Mouse (Mus musculus): ENCODE measurements around the gene Iscu. TPM values are rescaled to one million over a fixed set of nuclear protein-coding genes. Genes with fewer than 3 reads are reported as not detected.

The Iscu gene
- polyA plus RNA-seq, 1 experiment from 2014 or later, result 104 TPM

DNA sequence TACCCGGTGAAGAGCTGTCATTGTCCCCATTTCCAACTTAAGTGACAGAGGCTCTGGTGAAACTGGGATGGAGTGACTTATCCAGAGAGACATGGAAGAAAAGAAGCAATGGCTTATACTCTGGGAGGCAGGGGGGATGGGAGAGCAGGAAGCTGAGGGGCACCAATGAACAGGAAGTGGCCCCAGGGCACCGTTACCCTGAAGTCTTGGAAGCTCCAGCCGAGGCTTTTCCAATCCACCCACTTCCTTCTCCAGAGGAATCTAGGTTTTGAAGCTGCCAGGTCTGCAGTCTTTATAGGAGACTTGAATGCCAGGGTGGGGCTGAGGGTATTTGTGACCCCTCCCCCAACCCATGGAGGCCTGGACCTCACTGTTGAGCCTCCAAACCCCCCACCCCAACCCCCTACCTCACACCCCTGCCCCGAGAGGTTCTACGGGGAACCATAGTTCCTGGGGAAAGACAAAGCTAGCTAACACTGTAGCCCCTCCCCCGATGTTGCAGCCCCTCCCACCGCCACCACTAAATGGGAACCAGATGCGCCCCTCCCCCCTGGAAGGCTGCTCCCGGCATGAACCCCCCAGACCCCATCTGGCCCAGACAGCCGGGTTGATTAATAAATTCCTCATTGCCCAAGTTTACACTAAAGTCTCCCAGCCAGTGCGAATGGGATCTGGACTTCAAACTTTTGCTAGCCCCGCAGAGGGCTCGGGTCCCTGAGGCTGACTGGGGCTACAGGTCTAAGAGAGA, 24.0 kb downstream of the Iscu start:
- H3K9ac ChIP-seq, result 0 out of 2 replicates have a peak overlapping the region, but pooled peaks have one; percentile 12
- WGBS, result 6% methylated on average over 13 of the region's 13 CpGs
- H3K4me3 ChIP-seq, result no peak overlapping the region
- H3K27me3 ChIP-seq, result peaks cover 10% of the 10 kb centered on the region
- ATAC-seq, result no peak
- H3K4me1 ChIP-seq, result peaks cover 21% of the 10 kb centered on the region
- no peak overlapping the region for H3K4me2 ChIP-seq
- H3K9me3 ChIP-seq (replicated peaks), result no peaks in the 10 kb centered on the region
- no peaks in the 10 kb centered on the region for H3K36me3 ChIP-seq (ENCODE audit: poor library complexity, severe bottlenecking)
- no peak overlapping the region for H3K27ac ChIP-seq

DNA sequence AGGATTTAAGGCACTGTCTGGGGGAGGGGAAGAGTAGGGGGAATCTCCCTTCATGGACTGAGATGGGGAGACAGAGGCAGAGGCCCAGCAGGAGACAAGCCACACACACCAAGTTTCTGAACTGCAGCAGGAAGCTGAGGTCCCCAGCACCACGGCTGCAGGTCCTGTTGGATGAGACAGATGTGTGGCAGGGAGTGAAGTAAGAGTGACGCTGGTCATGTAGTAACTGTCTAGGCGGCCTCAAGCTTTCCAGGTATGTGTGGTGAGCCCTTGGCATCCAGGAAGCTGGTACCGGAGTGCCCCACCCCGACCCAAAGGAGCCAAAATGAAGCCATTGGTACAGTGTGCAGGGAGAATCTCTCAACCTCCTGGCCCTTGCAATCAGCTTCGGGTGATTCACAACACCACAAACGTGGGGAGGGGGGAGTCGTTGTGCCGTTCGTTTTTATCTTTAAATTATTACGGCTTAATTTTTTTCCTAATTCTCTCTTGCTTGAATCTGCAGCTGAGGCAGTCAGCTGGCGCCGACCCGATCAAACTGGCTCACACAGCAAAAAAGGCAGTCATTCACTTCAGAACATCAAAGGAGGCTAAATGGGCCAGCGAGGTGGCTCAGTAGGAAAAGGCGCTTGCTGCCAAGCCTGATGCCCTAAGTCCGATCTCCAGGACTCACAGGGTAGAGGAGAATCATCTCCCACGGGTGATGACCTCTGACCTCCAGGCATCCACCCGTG, 24.8 kb downstream of the Iscu start:
- Histone ChIP-seq H3K9me3 (replicated peaks) (no peaks in the 10 kb centered on the region), H3K36me3 (ENCODE audit: poor library complexity, severe bottlenecking) (no peaks in the 10 kb centered on the region), H3K4me2 (no peak overlapping the region), H3K9ac (no peak overlapping the region), H3K27me3 (peaks cover 10% of the 10 kb centered on the region), H3K4me1 (peaks cover 21% of the 10 kb centered on the region), H3K27ac (no peak overlapping the region), H3K4me3 (no peak overlapping the region)
- WGBS, result 12% methylated on average over 19 of the region's 19 CpGs
- ATAC-seq, result no peak

DNA sequence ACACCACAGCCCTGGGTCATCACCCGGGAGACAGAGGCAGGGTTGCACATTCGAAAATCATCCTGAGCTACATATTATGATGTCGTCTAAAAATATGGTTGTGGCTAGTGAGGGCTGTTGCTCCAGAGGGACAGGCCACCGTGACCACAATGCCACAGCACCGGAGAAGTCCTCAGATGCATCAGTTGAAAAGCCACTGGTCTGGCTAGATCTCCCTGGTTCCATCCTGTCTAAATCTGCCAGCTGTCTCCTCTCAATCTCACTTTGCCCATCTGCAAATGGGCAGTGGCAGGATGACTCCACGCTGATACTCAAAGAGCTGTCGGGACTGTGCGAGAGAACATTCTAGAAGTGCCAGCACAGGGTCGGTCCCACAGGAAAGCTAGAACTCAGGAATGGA, 26.0 kb downstream of the Iscu start:
- Histone ChIP-seq H3K4me3 (no peak overlapping the region), H3K27ac (no peak overlapping the region), H3K4me1 (peaks cover 21% of the 10 kb centered on the region), H3K9me3 (replicated peaks) (no peaks in the 10 kb centered on the region), H3K36me3 (ENCODE audit: poor library complexity, severe bottlenecking) (no peaks in the 10 kb centered on the region), H3K27me3 (peaks cover 10% of the 10 kb centered on the region), H3K4me2 (no peak overlapping the region), H3K9ac (no peak overlapping the region)
- WGBS, result 92% methylated on average over 9 of the region's 9 CpGs
- no peak for ATAC-seq

DNA sequence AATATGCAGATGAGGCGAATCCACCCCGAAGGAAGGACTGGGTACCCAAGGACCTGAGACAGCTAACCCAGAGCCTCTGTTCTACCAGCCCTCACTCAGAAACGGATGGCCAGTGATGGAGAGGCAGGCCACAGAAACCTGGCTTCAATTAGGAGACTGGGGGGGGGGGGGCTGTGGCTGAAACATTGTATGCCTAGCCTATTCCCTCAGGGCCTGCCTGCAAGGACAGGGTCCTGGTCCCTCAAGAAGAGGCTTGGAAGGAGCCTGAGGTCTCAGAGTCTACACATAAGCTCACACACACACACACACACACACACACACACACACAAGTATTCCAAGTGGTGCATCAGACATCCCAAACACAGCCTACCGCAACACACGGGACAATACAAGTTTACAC, 27.1 kb downstream of the Iscu start:
- no peak overlapping the region for H3K4me2 ChIP-seq
- H3K27me3 ChIP-seq, result peaks cover 10% of the 10 kb centered on the region
- peaks cover 21% of the 10 kb centered on the region for H3K4me1 ChIP-seq
- H3K9me3 ChIP-seq (replicated peaks), result no peaks in the 10 kb centered on the region
- no peaks in the 10 kb centered on the region for H3K36me3 ChIP-seq (ENCODE audit: poor library complexity, severe bottlenecking)
- H3K4me3 ChIP-seq, result no peak overlapping the region
- no peak overlapping the region; the same call in 1 of the 2 replicates for H3K27ac ChIP-seq
- ATAC-seq, result no peak
- WGBS, result 58% methylated on average over 5 of the region's 5 CpGs
- no peak overlapping the region for H3K9ac ChIP-seq

DNA sequence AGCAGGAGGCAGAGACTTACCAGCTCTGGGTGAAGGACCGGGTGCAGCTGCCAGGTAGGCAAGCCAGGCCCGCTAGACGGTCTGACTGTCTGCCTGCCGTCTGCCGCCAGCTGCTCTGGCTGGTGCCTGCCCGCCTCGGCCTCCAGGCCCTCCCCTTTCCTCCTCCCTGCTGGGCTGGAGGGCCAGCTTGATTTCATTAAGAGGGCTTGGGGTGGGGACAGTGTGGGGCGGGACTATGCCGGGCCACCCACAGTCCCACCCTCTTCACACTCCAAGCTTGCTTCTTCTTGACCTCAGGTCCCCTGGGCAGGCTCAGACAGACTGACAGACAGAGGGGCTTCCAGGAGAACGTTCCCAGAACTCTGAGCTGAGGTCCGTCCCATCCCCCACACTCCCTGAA, 27.7 kb downstream of the Iscu start, which contains the start of gene Tmem119:
Gene Tmem119 (minus strand): TSS at position 237 of the 400 bp plus-strand sequence.
- no peak within 1 kb of the TSS for H3K4me2 ChIP-seq
- no peak within 1 kb of the TSS; the same call in 1 of the 2 replicates for H3K27ac ChIP-seq
- peaks cover 21% of the 10 kb centered on the region for H3K4me1 ChIP-seq
- H3K36me3 ChIP-seq (ENCODE audit: poor library complexity, severe bottlenecking), result no peaks in the 10 kb centered on the region
- H3K4me3 ChIP-seq, result no peak within 1 kb of the TSS
- H3K9me3 ChIP-seq (replicated peaks), result no peaks in the 10 kb centered on the region
- WGBS, result 2% methylated on average over 11 of the region's 11 CpGs
- ATAC-seq, result peak; percentile 77
- H3K27me3 ChIP-seq, result peaks cover 10% of the 10 kb centered on the region
- H3K9ac ChIP-seq, result no peak within 1 kb of the TSS

DNA sequence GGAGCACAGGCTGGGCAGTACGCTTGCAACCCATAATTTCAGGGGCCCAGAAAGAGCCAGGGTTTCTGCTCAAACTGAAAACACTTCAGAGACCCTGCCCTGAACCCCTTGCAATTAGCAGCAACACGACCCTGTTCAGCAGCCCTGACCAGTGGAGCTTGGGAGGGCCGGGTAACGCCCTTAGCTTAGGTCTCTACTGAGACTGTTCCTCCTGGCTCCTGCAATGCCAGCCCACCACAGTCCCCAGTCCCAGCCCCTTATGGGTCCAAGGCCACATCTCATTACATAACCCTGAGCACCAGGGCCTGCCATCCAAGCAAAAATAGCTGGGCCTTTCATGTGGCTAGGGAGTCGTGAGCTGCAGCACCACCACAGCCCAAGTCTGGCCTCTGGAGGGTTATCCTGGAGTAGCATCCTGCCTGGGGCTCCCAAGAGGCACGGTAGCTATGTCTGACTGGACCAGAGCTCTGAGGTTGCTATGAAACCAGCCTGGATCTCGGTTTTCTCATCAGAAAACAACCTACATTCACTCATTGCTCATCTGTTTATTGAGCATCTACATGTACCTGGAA, 31.9 kb downstream of the Iscu start:
- Histone ChIP-seq H3K9ac (no peak overlapping the region), H3K4me2 (no peak overlapping the region), H3K4me3 (no peak overlapping the region), H3K36me3 (ENCODE audit: poor library complexity, severe bottlenecking) (no peaks in the 10 kb centered on the region), H3K27ac (no peak overlapping the region), H3K27me3 (0 out of 2 replicates have a peak, but pooled peaks cover 7% of the 10 kb centered on the region), H3K9me3 (replicated peaks) (no peaks in the 10 kb centered on the region), H3K4me1 (peaks cover 11% of the 10 kb centered on the region)
- 65% methylated on average over 7 of the region's 7 CpGs for WGBS
- no peak for ATAC-seq

DNA sequence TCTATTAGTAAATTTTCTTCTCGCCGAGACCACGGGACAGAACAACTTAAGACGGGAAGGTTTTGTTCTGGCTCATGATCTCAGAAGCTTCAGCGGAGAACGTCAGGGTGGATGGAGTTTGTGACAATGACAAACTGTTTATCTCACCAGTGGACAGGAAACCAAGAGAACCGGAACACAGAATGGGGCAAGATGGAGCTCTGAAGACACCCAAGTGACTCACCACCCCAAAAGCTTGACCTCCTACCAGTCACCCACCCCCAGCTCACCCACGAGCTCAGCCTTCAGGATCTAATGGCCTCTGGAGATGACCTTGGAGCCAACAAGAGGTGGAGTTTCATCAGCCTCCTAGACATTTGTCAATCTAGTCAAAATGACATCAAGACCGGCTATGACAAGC, 32.8 kb downstream of the Iscu start:
- Histone ChIP-seq H3K4me2 (no peak overlapping the region), H3K27ac (no peak overlapping the region), H3K36me3 (ENCODE audit: poor library complexity, severe bottlenecking) (no peaks in the 10 kb centered on the region), H3K9me3 (replicated peaks) (no peaks in the 10 kb centered on the region), H3K4me3 (no peak overlapping the region), H3K9ac (no peak overlapping the region), H3K27me3 (0 out of 2 replicates have a peak, but pooled peaks cover 3% of the 10 kb centered on the region), H3K4me1 (peaks cover 5% of the 10 kb centered on the region)
- WGBS, result 90% methylated on average over 9 of the region's 9 CpGs
- no peak for ATAC-seq

DNA sequence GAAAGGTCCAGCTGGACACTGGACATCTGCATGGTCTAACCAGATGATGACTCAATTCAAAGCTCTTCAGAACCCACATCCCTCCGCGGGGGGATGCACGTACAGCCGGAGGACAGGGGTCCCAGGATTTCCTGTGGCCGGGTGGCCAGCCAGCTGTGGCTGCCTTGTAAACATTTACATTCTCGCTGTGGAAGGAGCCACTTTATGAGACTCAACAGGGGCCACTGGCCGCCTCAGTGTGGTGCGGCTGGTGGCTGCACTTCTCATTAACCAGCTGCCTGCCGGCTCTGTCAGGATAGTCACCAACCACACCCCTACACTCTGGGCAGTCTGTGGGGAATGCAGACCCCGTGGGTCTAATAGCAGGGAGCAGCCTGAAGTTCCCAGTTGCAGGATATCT, 33.9 kb downstream of the Iscu start:
- Histone ChIP-seq H3K4me2 (no peak overlapping the region), H3K27ac (no peak overlapping the region), H3K27me3 (0 out of 2 replicates have a peak, but pooled peaks cover 3% of the 10 kb centered on the region), H3K9me3 (replicated peaks) (0 out of 2 replicates have a peak, but pooled peaks cover 2% of the 10 kb centered on the region), H3K9ac (no peak overlapping the region), H3K36me3 (ENCODE audit: poor library complexity, severe bottlenecking) (no peaks in the 10 kb centered on the region), H3K4me3 (no peak overlapping the region), H3K4me1 (no peaks in the 10 kb centered on the region)
- no peak for ATAC-seq
- WGBS, result 49% methylated on average over 10 of the region's 10 CpGs

DNA sequence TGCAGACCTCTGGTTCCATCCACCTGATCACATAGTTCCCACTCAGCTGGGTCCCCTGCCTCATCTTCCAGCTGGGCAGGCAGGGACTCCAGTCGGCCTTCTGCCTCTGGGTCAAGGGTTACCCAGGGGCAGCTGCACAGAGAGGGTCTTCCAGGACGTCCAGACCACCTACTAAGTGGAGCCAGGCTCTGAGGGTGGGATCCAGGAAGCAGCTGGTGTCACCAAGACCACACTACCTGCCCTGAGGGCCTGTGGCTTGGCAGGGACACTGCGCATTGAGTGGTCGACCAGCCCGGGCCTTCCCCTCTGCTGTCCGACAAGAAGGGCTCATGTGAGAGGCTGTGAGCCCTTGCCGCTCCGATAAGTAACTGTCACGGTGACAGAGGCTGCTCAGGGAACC, 35.2 kb downstream of the Iscu start:
- H3K9me3 ChIP-seq (replicated peaks), result 0 out of 2 replicates have a peak, but pooled peaks cover 4% of the 10 kb centered on the region
- H3K4me2 ChIP-seq, result no peak overlapping the region
- no peaks in the 10 kb centered on the region for H3K36me3 ChIP-seq (ENCODE audit: poor library complexity, severe bottlenecking)
- H3K27ac ChIP-seq, result no peak overlapping the region
- no peak for ATAC-seq
- H3K27me3 ChIP-seq, result 0 out of 2 replicates have a peak, but pooled peaks cover 3% of the 10 kb centered on the region
- H3K9ac ChIP-seq, result no peak overlapping the region
- WGBS, result 70% methylated on average over 9 of the region's 9 CpGs
- H3K4me3 ChIP-seq, result no peak overlapping the region
- no peaks in the 10 kb centered on the region for H3K4me1 ChIP-seq

DNA sequence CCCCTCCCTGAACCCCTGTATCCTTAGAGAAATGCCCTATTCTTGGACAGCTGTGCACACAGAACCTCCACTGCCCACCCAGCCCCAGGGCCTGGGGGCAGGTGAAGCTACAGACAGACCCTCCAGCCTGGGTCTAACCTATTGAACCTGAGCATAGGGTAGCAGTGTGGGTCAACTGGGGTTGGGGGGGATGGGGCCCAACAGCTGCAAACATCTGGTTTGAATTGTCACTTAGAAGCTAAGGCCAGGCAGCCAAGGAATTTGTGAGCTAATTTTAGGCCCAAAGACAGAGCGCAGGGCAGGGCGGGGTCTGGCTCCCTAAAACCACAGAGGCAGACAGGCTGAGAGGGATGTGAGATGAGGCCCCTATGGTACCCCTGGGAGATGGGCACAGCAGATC, 35.6 kb downstream of the Iscu start:
- H3K9ac ChIP-seq, result no peak overlapping the region
- H3K9me3 ChIP-seq (replicated peaks), result 0 out of 2 replicates have a peak, but pooled peaks cover 4% of the 10 kb centered on the region
- 0 out of 2 replicates have a peak, but pooled peaks cover 3% of the 10 kb centered on the region for H3K27me3 ChIP-seq
- no peaks in the 10 kb centered on the region for H3K4me1 ChIP-seq
- H3K4me2 ChIP-seq, result no peak overlapping the region
- ATAC-seq, result no peak
- no peaks in the 10 kb centered on the region for H3K36me3 ChIP-seq (ENCODE audit: poor library complexity, severe bottlenecking)
- 95% methylated on average over 2 of the region's 2 CpGs for WGBS
- no peak overlapping the region for H3K4me3 ChIP-seq
- H3K27ac ChIP-seq, result no peak overlapping the region

DNA sequence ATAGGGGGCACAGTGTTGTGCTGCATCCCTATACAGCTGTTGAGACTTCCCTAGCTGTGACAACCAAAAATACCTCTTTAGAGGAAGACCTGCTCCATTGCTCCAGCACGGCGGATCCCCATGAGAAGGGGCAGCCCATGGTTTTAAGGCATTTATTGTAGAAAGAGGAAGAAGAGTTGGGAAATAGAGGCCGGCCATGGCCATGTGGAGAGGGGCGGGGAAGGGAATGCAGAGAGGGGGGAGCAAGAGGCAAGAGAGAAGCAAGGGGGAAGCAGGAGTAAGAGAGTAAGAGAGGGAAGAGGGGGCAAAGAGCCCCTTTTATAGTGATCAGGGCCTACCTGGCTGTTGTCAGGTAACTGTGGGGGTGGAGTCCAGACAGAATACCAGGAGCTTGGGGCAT, 37.6 kb downstream of the Iscu start:
- H3K36me3 ChIP-seq (ENCODE audit: poor library complexity, severe bottlenecking), result no peaks in the 10 kb centered on the region
- no peak overlapping the region for H3K4me2 ChIP-seq
- WGBS, result 94% methylated on average over 4 of the region's 4 CpGs
- H3K4me1 ChIP-seq, result peaks cover under 1% of the 10 kb centered on the region; the same call in 1 of the 2 replicates
- H3K27ac ChIP-seq, result no peak overlapping the region
- H3K9ac ChIP-seq, result no peak overlapping the region
- peaks cover 13% of the 10 kb centered on the region; the same call in 1 of the 2 replicates for H3K27me3 ChIP-seq
- H3K4me3 ChIP-seq, result no peak overlapping the region
- H3K9me3 ChIP-seq (replicated peaks), result 0 out of 2 replicates have a peak, but pooled peaks cover 4% of the 10 kb centered on the region
- no peak for ATAC-seq
